ENCODE assay signal across 29 mouse cellular contexts in the genomic region with DNA sequence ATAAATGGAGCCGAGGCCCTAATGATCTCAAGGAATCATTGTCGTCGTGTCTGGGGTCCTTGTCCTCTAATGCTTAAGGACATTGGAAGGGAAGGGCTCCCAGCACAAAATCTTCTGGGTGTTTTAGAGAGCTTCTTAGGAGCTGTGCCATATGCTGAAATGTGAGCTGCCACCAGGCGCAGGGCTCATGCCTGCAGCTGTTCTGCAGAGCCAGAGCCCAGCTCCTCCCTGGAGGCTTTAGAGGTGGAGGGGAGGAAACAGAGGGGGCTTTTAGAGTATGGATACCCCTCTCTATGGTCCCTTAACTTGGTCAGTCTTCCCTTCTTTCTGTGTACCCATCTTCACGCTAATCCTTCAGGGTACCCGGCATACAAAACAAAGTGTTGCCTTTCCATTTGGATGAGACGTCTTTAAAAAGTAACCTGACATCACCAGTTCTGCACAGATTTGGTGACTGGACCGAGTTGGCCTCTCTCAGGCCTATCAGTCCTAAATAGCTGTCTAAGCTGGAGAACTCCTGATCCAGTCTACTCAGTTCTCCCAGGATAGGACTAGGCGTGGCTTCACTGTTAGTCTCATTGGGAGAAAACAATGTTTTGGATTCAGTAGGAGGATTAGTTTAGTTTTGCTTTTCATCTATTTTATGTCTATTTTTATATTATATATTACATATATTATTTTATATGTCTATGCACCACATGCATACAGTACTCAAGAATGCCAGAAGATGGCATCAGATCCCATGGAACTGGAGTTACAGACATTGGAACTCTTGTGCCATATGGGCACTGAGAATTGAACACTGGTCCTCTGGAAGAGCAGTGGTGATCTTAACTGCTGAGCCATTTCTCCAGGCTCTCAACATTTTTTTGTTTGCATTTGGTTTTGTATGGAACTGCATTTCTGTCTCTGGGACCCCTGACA. TPM values are rescaled to one million over a fixed set of nuclear protein-coding genes. Genes with fewer than 3 reads are reported as not detected.
DNase-seq lines count a peak whose midpoint lies in the region; ATAC-seq and TF ChIP-seq lines count a peak whose summit lies in the region.
"Had no signal": no experiment of that assay in that cellular context is flagged by ENCODE, and none has a peak within 500 bp of the region (broad histone marks: within the 10 kb centered on the region; RNA-seq: fewer than 3 reads in every experiment).

No protein-coding gene starts in this region.

- no peaks in the 10 kb centered on the region for H3K9me3 ChIP-seq in embryonic facial prominence, embryonic 12.5 days
- H3K9me3 ChIP-seq in embryonic facial prominence, embryonic 10.5 days: no peaks in the 10 kb centered on the region
- no peaks in the 10 kb centered on the region for H3K9me3 ChIP-seq in limb, embryonic 14.5 days (ENCODE audit: control insufficient read depth, low read length)
- no peaks in the 10 kb centered on the region for H3K9me3 ChIP-seq in limb, embryonic 10.5 days (replicated peaks)
- H3K9me3 ChIP-seq in MEL (replicated peaks; ENCODE audit: insufficient read depth, low read length): no peaks in the 10 kb centered on the region
- H3K9me3 ChIP-seq: embryonic facial prominence, embryonic 15.5 days; heart, embryonic 10.5 days; hindbrain, embryonic 12.5 days; limb, embryonic 15.5 days; midbrain, embryonic 15.5 days had no signal

- H3K9ac ChIP-seq in embryonic facial prominence, embryonic 12.5 days: no peak overlapping the region
- no peak overlapping the region for H3K9ac ChIP-seq in limb, embryonic 14.5 days (ENCODE audit: low read depth, low read length, severe bottlenecking)
- no peak overlapping the region for H3K9ac ChIP-seq in MEL (ENCODE audit: control insufficient read depth, low read depth, low read length, poor library complexity, severe bottlenecking)
- H3K9ac ChIP-seq: embryonic facial prominence, embryonic 15.5 days; forebrain, postnatal 0 days; hindbrain, embryonic 12.5 days; limb, embryonic 15.5 days; midbrain, embryonic 15.5 days had no signal

- no peak overlapping the region for H3K4me2 ChIP-seq in embryonic facial prominence, embryonic 12.5 days (replicated peaks)
- H3K4me2 ChIP-seq in limb, embryonic 14.5 days (replicated peaks; ENCODE audit: low read depth, low read length, severe bottlenecking): no peak overlapping the region
- H3K4me2 ChIP-seq: embryonic facial prominence, embryonic 15.5 days; hindbrain, embryonic 12.5 days; limb, embryonic 15.5 days; midbrain, embryonic 15.5 days had no signal

- H3K36me3 ChIP-seq in embryonic facial prominence, embryonic 12.5 days: peaks cover 29% of the 10 kb centered on the region
- peaks cover 59% of the 10 kb centered on the region for H3K36me3 ChIP-seq in embryonic facial prominence, embryonic 10.5 days (replicated peaks)
- H3K36me3 ChIP-seq in limb, embryonic 14.5 days (ENCODE audit: control insufficient read depth, insufficient read depth, low read length): peaks cover 35% of the 10 kb centered on the region
- H3K36me3 ChIP-seq in limb, embryonic 10.5 days: peaks cover 54% of the 10 kb centered on the region
- H3K36me3 ChIP-seq in MEL (ENCODE audit: control insufficient read depth in 1 of 2, insufficient read depth in 2 of 2, low read length in 2 of 2): peaks cover 30 to 33% of the 10 kb centered on the region in 2 experiments
- H3K36me3 ChIP-seq: midbrain, embryonic 15.5 days had no signal

- no peak for DNase-seq in embryonic facial prominence, embryonic 10.5 days (ENCODE audit: low spot score)
- peak; percentile 38 for DNase-seq in limb, embryonic 14.5 days (ENCODE audit: low spot score)
- DNase-seq in limb, embryonic 10.5 days (ENCODE audit: low spot score): no peak
- DNase-seq in MEL (ENCODE audit: low read depth, low spot score): peak; percentile 48
- DNase-seq in gastrocnemius, postnatal 25 days: peak; percentile 48
- no peak for DNase-seq in spleen, adult 12 weeks (ENCODE audit: low spot score)
- DNase-seq in adrenal gland, adult 2 months: no peak
- DNase-seq: adrenal gland, postnatal 10 days; cerebellum, adult 11 months; cerebellum, postnatal 10 days; forebrain, postnatal 0 days; heart, postnatal 10 days; lung, postnatal 36 days; retina, postnatal 1 day; right cerebral cortex, postnatal 4 days; thymus, postnatal 4 days had no signal

- peak; percentile 56 for TF ChIP-seq RAD21 in MEL (IDR thresholded peaks at IDR 0.05; ENCODE audit: low read depth, low read length)

- no peak for TF ChIP-seq POLR2A in limb, embryonic 14.5 days (IDR thresholded peaks at IDR 0.05; ENCODE audit: borderline replicate concordance, extremely low read depth, insufficient read depth, insufficient read length)
- no peak for TF ChIP-seq POLR2A in MEL (IDR thresholded peaks at IDR 0.05; ENCODE audit: control insufficient read depth in 1 of 2, insufficient read depth in 1 of 2, low read depth in 1 of 2, low read length in 2 of 2, poor library complexity in 1 of 2)

- TF ChIP-seq EP300 in MEL (IDR thresholded peaks at IDR 0.05; ENCODE audit: low read depth in 1 of 2, low read length in 2 of 2): no peak

- H3K27me3 ChIP-seq in embryonic facial prominence, embryonic 12.5 days: no peaks in the 10 kb centered on the region
- H3K27me3 ChIP-seq in embryonic facial prominence, embryonic 10.5 days (replicated peaks; ENCODE audit: low read depth, poor library complexity, severe bottlenecking): no peaks in the 10 kb centered on the region
- no peaks in the 10 kb centered on the region for H3K27me3 ChIP-seq in limb, embryonic 14.5 days (ENCODE audit: control insufficient read depth, insufficient read depth, low read length)
- no peaks in the 10 kb centered on the region for H3K27me3 ChIP-seq in limb, embryonic 10.5 days (ENCODE audit: low read depth, poor library complexity, severe bottlenecking)
- no peaks in the 10 kb centered on the region for H3K27me3 ChIP-seq in MEL (ENCODE audit: control insufficient read depth in 1 of 2, insufficient read depth in 2 of 2, low read length in 2 of 2)
- H3K27me3 ChIP-seq: embryonic facial prominence, embryonic 15.5 days; hindbrain, embryonic 12.5 days; limb, embryonic 15.5 days; midbrain, embryonic 15.5 days had no signal

- TF ChIP-seq CTCF in MEL (IDR thresholded peaks at IDR 0.05 in 2 of 3, conservative IDR thresholded peaks at IDR 0.05 in 1 of 3; ENCODE audit: control insufficient read depth in 1 of 3, insufficient read depth in 1 of 3, low read depth in 2 of 3, low read length in 3 of 3, poor library complexity in 1 of 3, severe bottlenecking in 1 of 3): peak in 2 of 3 experiments; percentile 21 to 47; a peak in 3 of 6 replicates

- H3K79me2 ChIP-seq in MEL (ENCODE audit: control insufficient read depth, insufficient read depth, low read length, poor library complexity): peaks cover 23% of the 10 kb centered on the region

- H3K27ac ChIP-seq in embryonic facial prominence, embryonic 12.5 days: 0 out of 2 replicates have a peak overlapping the region, but pooled peaks have one; percentile 14
- H3K27ac ChIP-seq in embryonic facial prominence, embryonic 10.5 days (replicated peaks): no peak overlapping the region
- no peak overlapping the region for H3K27ac ChIP-seq in limb, embryonic 14.5 days (replicated peaks; ENCODE audit: low read depth, low read length)
- H3K27ac ChIP-seq in limb, embryonic 10.5 days: no peak overlapping the region
- H3K27ac ChIP-seq in MEL (ENCODE audit: control insufficient read depth, low read depth, low read length): no peak overlapping the region
- H3K27ac ChIP-seq: embryonic facial prominence, embryonic 15.5 days; heart, embryonic 10.5 days; hindbrain, embryonic 12.5 days; limb, embryonic 15.5 days; midbrain, embryonic 15.5 days had no signal

- no peak for ATAC-seq in embryonic facial prominence, embryonic 12.5 days (ENCODE audit: insufficient number of reproducible peaks, insufficient read depth, low FRiP score, low TSS enrichment)
- ATAC-seq in limb, embryonic 14.5 days (ENCODE audit: low FRiP score, low read depth): no peak
- ATAC-seq: forebrain, postnatal 0 days; inflammation-experienced regulatory T-cells, adult 6 months; midbrain, embryonic 15.5 days had no signal

- no peak overlapping the region for H3K4me3 ChIP-seq in embryonic facial prominence, embryonic 12.5 days
- H3K4me3 ChIP-seq in embryonic facial prominence, embryonic 10.5 days: no peak overlapping the region
- H3K4me3 ChIP-seq in limb, embryonic 14.5 days (replicated peaks; ENCODE audit: low read length): no peak overlapping the region
- H3K4me3 ChIP-seq in limb, embryonic 10.5 days: no peak overlapping the region
- no peak overlapping the region for H3K4me3 ChIP-seq in MEL (ENCODE audit: control insufficient read depth in 1 of 2, insufficient read depth in 1 of 2, low read depth in 2 of 2, low read length in 2 of 2)
- H3K4me3 ChIP-seq: embryonic facial prominence, embryonic 15.5 days; heart, embryonic 10.5 days; hindbrain, embryonic 12.5 days; limb, embryonic 15.5 days; midbrain, embryonic 15.5 days had no signal

- peaks cover 19% of the 10 kb centered on the region for H3K4me1 ChIP-seq in embryonic facial prominence, embryonic 12.5 days
- peaks cover 36% of the 10 kb centered on the region for H3K4me1 ChIP-seq in embryonic facial prominence, embryonic 10.5 days
- H3K4me1 ChIP-seq in limb, embryonic 14.5 days (ENCODE audit: control insufficient read depth, insufficient read depth, low read length): peaks cover 20% of the 10 kb centered on the region
- H3K4me1 ChIP-seq in limb, embryonic 10.5 days: peaks cover 25% of the 10 kb centered on the region
- peaks cover 3 to 21% of the 10 kb centered on the region in 2 experiments; a peak in 3 of 4 replicates for H3K4me1 ChIP-seq in MEL (ENCODE audit: control insufficient read depth in 1 of 2, insufficient read depth in 2 of 2, low read length in 2 of 2)

- WGBS in embryonic facial prominence, embryonic 12.5 days: 84% methylated on average over 9 of the region's 9 CpGs
- 90% methylated on average over 9 of the region's 9 CpGs for WGBS in embryonic facial prominence, embryonic 10.5 days
- WGBS in limb, embryonic 14.5 days: 88% methylated on average over 9 of the region's 9 CpGs
- 95% methylated on average over 9 of the region's 9 CpGs for WGBS in limb, embryonic 10.5 days

RNA-seq across cellular contexts. Expression of a gene that starts 3.2 kb away (rescaled TPM):
- 76.0 and 78.1 TPM in 2 replicates for polyA plus RNA-seq in embryonic facial prominence, embryonic 12.5 days (2016; fragmentation: Nextera tagmentation; extraction: Ambion mirVana)
- 75.8 and 76.2 TPM in 2 replicates for polyA plus RNA-seq in embryonic facial prominence, embryonic 10.5 days (2016; fragmentation: Nextera tagmentation; extraction: Ambion mirVana)
- polyA plus RNA-seq in limb, embryonic 14.5 days (2012; rRNA removed): 74.9 and 82.9 TPM in 2 replicates
- 92.1 and 97.6 TPM in 2 replicates for polyA plus RNA-seq in limb, embryonic 14.5 days (2014; fragmentation: Nextera tagmentation; extraction: Ambion mirVana)
- polyA plus RNA-seq in limb, embryonic 10.5 days (2016; fragmentation: Nextera tagmentation; extraction: Ambion mirVana): 79.8 and 85.0 TPM in 2 replicates
- 55.2 and 57.6 TPM in 2 replicates for total RNA-seq in MEL (2012; rRNA removed)
- 100 to 1,000 TPM in 1 of 2 experiments, 10 to 100 TPM in 1; 94.1 to 109 TPM for polyA plus RNA-seq in MEL (2012; ENCODE audit: insufficient read depth in 1 of 2, insufficient read length in 2 of 2, low read depth in 1 of 2, low replicate concordance in 2 of 2, missing spikeins in 1 of 2)
- 100 to 1,000 TPM; 149 to 152 TPM for total RNA-seq in gastrocnemius, postnatal 25 days (2021)
- 100 to 1,000 TPM; 123 to 129 TPM for total RNA-seq in adrenal gland, adult 2 months (2021)
- 328 and 482 TPM in 2 replicates for polyA plus RNA-seq in adrenal gland, adult 2 months (2012; rRNA removed)

RNA-seq across cellular contexts. Expression of a gene that starts 6.6 kb away (rescaled TPM):
- 38.0 and 39.5 TPM in 2 replicates for polyA plus RNA-seq in embryonic facial prominence, embryonic 12.5 days (2016; fragmentation: Nextera tagmentation; extraction: Ambion mirVana)
- polyA plus RNA-seq in embryonic facial prominence, embryonic 10.5 days (2016; fragmentation: Nextera tagmentation; extraction: Ambion mirVana): 37.0 and 37.3 TPM in 2 replicates
- polyA plus RNA-seq in limb, embryonic 14.5 days (2012; rRNA removed): 43.0 and 46.0 TPM in 2 replicates
- 28.6 and 31.8 TPM in 2 replicates for polyA plus RNA-seq in limb, embryonic 14.5 days (2014; fragmentation: Nextera tagmentation; extraction: Ambion mirVana)
- 41.6 and 44.4 TPM in 2 replicates for polyA plus RNA-seq in limb, embryonic 10.5 days (2016; fragmentation: Nextera tagmentation; extraction: Ambion mirVana)
- total RNA-seq in MEL (2012; rRNA removed): 18.8 and 35.8 TPM in 2 replicates
- polyA plus RNA-seq in MEL (2012; ENCODE audit: insufficient read depth in 1 of 2, insufficient read length in 2 of 2, low read depth in 1 of 2, low replicate concordance in 2 of 2, missing spikeins in 1 of 2): 10 to 100 TPM in 1 of 2 experiments, not detected in 1; 94.8 TPM
- total RNA-seq in gastrocnemius, postnatal 25 days (2021): 10 to 100 TPM; 80.3 to 88.3 TPM
- 10 to 100 TPM; 34.2 to 82.9 TPM for total RNA-seq in adrenal gland, adult 2 months (2021)
- polyA plus RNA-seq in adrenal gland, adult 2 months (2012; rRNA removed): 81.8 and 85.3 TPM in 2 replicates

RNA-seq across cellular contexts. Expression of a gene that starts 26.2 kb away (rescaled TPM):
- not detected in 2 replicates for polyA plus RNA-seq in embryonic facial prominence, embryonic 12.5 days (2016; fragmentation: Nextera tagmentation; extraction: Ambion mirVana)
- not detected in 2 replicates for polyA plus RNA-seq in embryonic facial prominence, embryonic 10.5 days (2016; fragmentation: Nextera tagmentation; extraction: Ambion mirVana)
- polyA plus RNA-seq in limb, embryonic 14.5 days (2012; rRNA removed): not detected in 2 replicates
- polyA plus RNA-seq in limb, embryonic 14.5 days (2014; fragmentation: Nextera tagmentation; extraction: Ambion mirVana): not detected in 2 replicates
- polyA plus RNA-seq in limb, embryonic 10.5 days (2016; fragmentation: Nextera tagmentation; extraction: Ambion mirVana): not detected in 2 replicates
- not detected in 2 replicates for total RNA-seq in MEL (2012; rRNA removed)
- polyA plus RNA-seq in MEL (2012; ENCODE audit: insufficient read depth in 1 of 2, insufficient read length in 2 of 2, low read depth in 1 of 2, low replicate concordance in 2 of 2, missing spikeins in 1 of 2): not detected
- total RNA-seq in gastrocnemius, postnatal 25 days (2021): not detected
- total RNA-seq in adrenal gland, adult 2 months (2021): not detected
- not detected in 2 replicates for polyA plus RNA-seq in adrenal gland, adult 2 months (2012; rRNA removed)
- total RNA-seq: adrenal gland, postnatal 10 days; forebrain, postnatal 0 days; heart, postnatal 10 days; layer of hippocampus, postnatal 25 days; left cerebral cortex, postnatal 14 days; megakaryocyte-erythroid progenitor cell, adult 5-6 weeks had no signal
- polyA plus RNA-seq: embryonic facial prominence, embryonic 15.5 days; forebrain, postnatal 0 days; heart, embryonic 10.5 days; hindbrain, embryonic 12.5 days; inflammation-experienced regulatory T-cells, adult 6 months; kidney, embryonic 14.5 days; large intestine, adult 2 months; limb, embryonic 15.5 days; liver, embryonic 16.5 days; midbrain, embryonic 15.5 days had no signal

RNA-seq across cellular contexts. Expression of a gene that starts 43.4 kb away (rescaled TPM):
- polyA plus RNA-seq in embryonic facial prominence, embryonic 12.5 days (2016; fragmentation: Nextera tagmentation; extraction: Ambion mirVana): 33.5 and 34.9 TPM in 2 replicates
- 39.1 and 42.6 TPM in 2 replicates for polyA plus RNA-seq in embryonic facial prominence, embryonic 10.5 days (2016; fragmentation: Nextera tagmentation; extraction: Ambion mirVana)
- polyA plus RNA-seq in limb, embryonic 14.5 days (2012; rRNA removed): 19.3 and 21.4 TPM in 2 replicates
- polyA plus RNA-seq in limb, embryonic 14.5 days (2014; fragmentation: Nextera tagmentation; extraction: Ambion mirVana): 21.6 and 23.7 TPM in 2 replicates
- 41.6 and 43.7 TPM in 2 replicates for polyA plus RNA-seq in limb, embryonic 10.5 days (2016; fragmentation: Nextera tagmentation; extraction: Ambion mirVana)
- 21.8 and 26.4 TPM in 2 replicates for total RNA-seq in MEL (2012; rRNA removed)
- 10 to 100 TPM in 1 of 2 experiments, not detected in 1; 20.8 TPM for polyA plus RNA-seq in MEL (2012; ENCODE audit: insufficient read depth in 1 of 2, insufficient read length in 2 of 2, low read depth in 1 of 2, low replicate concordance in 2 of 2, missing spikeins in 1 of 2)
- 10 to 100 TPM; 13.4 to 15.1 TPM for total RNA-seq in gastrocnemius, postnatal 25 days (2021)
- total RNA-seq in adrenal gland, adult 2 months (2021): 10 to 100 TPM; 17.0 to 20.9 TPM
- polyA plus RNA-seq in adrenal gland, adult 2 months (2012; rRNA removed): 3.6 and 4.7 TPM in 2 replicates

RNA-seq across cellular contexts. Expression of a gene that starts 50.2 kb away (rescaled TPM):
- 102 and 105 TPM in 2 replicates for polyA plus RNA-seq in embryonic facial prominence, embryonic 12.5 days (2016; fragmentation: Nextera tagmentation; extraction: Ambion mirVana)
- polyA plus RNA-seq in embryonic facial prominence, embryonic 10.5 days (2016; fragmentation: Nextera tagmentation; extraction: Ambion mirVana): 119 and 126 TPM in 2 replicates
- polyA plus RNA-seq in limb, embryonic 14.5 days (2012; rRNA removed): 83.0 and 110 TPM in 2 replicates
- polyA plus RNA-seq in limb, embryonic 14.5 days (2014; fragmentation: Nextera tagmentation; extraction: Ambion mirVana): 77.8 and 86.8 TPM in 2 replicates
- polyA plus RNA-seq in limb, embryonic 10.5 days (2016; fragmentation: Nextera tagmentation; extraction: Ambion mirVana): 118 TPM in 2 replicates
- 54.2 and 69.3 TPM in 2 replicates for total RNA-seq in MEL (2012; rRNA removed)
- 100 to 1,000 TPM in 1 of 2 experiments, 10 to 100 TPM in 1; 82.7 to 131 TPM for polyA plus RNA-seq in MEL (2012; ENCODE audit: insufficient read depth in 1 of 2, insufficient read length in 2 of 2, low read depth in 1 of 2, low replicate concordance in 2 of 2, missing spikeins in 1 of 2)
- total RNA-seq in gastrocnemius, postnatal 25 days (2021): 10 to 100 TPM; 13.2 to 15.1 TPM
- total RNA-seq in adrenal gland, adult 2 months (2021): 10 to 100 TPM; 50.0 to 55.4 TPM
- 37.4 and 40.7 TPM in 2 replicates for polyA plus RNA-seq in adrenal gland, adult 2 months (2012; rRNA removed)

Comparison
In these comparisons a context has a peak if more than half of its experiments do, and no peak if none do; other contexts are left out.
1. DNase-seq: peak in limb, embryonic 14.5 days (single experiment), MEL (single experiment) and gastrocnemius, postnatal 25 days (single experiment); none in embryonic facial prominence, embryonic 10.5 days (single experiment), limb, embryonic 10.5 days (single experiment), spleen, adult 12 weeks (single experiment) and adrenal gland, adult 2 months (single experiment).